Mouse (Mus musculus) mesoderm, embryonic 11.5 days (tissue): ENCODE data around the gene Vps26a.
A peak's percentile ranks its signal among the peaks of the same experiment; 100 is the strongest.

Experiments
- DNase-seq: peaks from one replicate; pipeline ENCODE4 v3.0.0-alpha.2; 2012; ENCODE audit warnings: low read depth, low spot score

The Vps26a gene

GRCm38 (mm10) chr10:62486618-62487415 is at the start of gene Vps26a:
Vps26a (minus strand) TSS chr10:62486805.
- peak; percentile 100 for DNase-seq

- no peak for DNase-seq
Measured at GRCm38 (mm10) chr10:62534509-62534908, 47.9 kb upstream of the Vps26a start.

GRCm38 (mm10) chr10:62532832-62533231 is 46.2 kb upstream of the Vps26a start:
- no peak for DNase-seq

- DNase-seq = no peak
Measured at GRCm38 (mm10) chr10:62530183-62530582, 43.6 kb upstream of the Vps26a start.

GRCm38 (mm10) chr10:62527351-62527750 is 40.7 kb upstream of the Vps26a start, which contains the start of gene Srgn:
Srgn (minus strand) TSS chr10:62527451.
- DNase-seq = no peak

GRCm38 (mm10) chr10:62522346-62522950 is 35.8 kb upstream of the Vps26a start:
- DNase-seq = no peak

GRCm38 (mm10) chr10:62521763-62522162 is 35.2 kb upstream of the Vps26a start:
- no peak for DNase-seq

GRCm38 (mm10) chr10:62520911-62521310 is 34.3 kb upstream of the Vps26a start:
- no peak for DNase-seq

GRCm38 (mm10) chr10:62517511-62517910 is 30.9 kb upstream of the Vps26a start:
- DNase-seq = no peak

- no peak for DNase-seq
Measured at GRCm38 (mm10) chr10:62512855-62513254, 26.2 kb upstream of the Vps26a start.

GRCm38 (mm10) chr10:62511528-62511927 is 24.9 kb upstream of the Vps26a start:
- no peak for DNase-seq

- DNase-seq = no peak
Measured at GRCm38 (mm10) chr10:62509032-62509656, 22.5 kb upstream of the Vps26a start.

GRCm38 (mm10) chr10:62508459-62508858 is 21.9 kb upstream of the Vps26a start:
- no peak for DNase-seq

GRCm38 (mm10) chr10:62507591-62508308 is 21.1 kb upstream of the Vps26a start:
- DNase-seq = peak; percentile 36

GRCm38 (mm10) chr10:62507071-62507470 is 20.5 kb upstream of the Vps26a start:
- no peak for DNase-seq

- DNase-seq = no peak
Measured at GRCm38 (mm10) chr10:62506019-62506556, 19.5 kb upstream of the Vps26a start.

- DNase-seq = no peak
Measured at GRCm38 (mm10) chr10:62505224-62505983, 18.8 kb upstream of the Vps26a start.

- DNase-seq = no peak
Measured at GRCm38 (mm10) chr10:62503836-62504628, 17.4 kb upstream of the Vps26a start.

GRCm38 (mm10) chr10:62503353-62503752 is 16.7 kb upstream of the Vps26a start:
- DNase-seq = no peak

- DNase-seq = no peak
Measured at GRCm38 (mm10) chr10:62501951-62502350, 15.3 kb upstream of the Vps26a start.
